Mouse (Mus musculus) stomach, embryonic 16.5 days (tissue): ENCODE results near the gene Foxn3. TPM values are rescaled to one million over a fixed set of nuclear protein-coding genes. Genes with fewer than 3 reads are reported as not detected.

Experiments used
- ATAC-seq: fragments of 200-750 bp; cut with Nextera tagmentation; 2 replicates; pipeline ENCODE4 v1.8.0; 2017; ENCODE audit warnings: moderate number of reproducible peaks, moderate TSS enrichment; ENCODE audit not compliant: insufficient read depth, low FRiP score
- H3K27ac ChIP-seq: fragments of 300-500 bp; sonication (generic); 2 replicates; pipeline ENCODE4 v1.5.1; 2014; ENCODE audit warnings: low read length
- H3K27me3 ChIP-seq: fragments of 300-500 bp; sonication (generic); 2 replicates; pipeline ENCODE4 v1.6.1; 2014; ENCODE audit warnings: low read length, control low read depth, mixed read lengths; ENCODE audit not compliant: control insufficient read depth, insufficient read depth
- H3K36me3 ChIP-seq: fragments of 300-500 bp; sonication (generic); 2 replicates; pipeline ENCODE4 v1.6.1; 2014; ENCODE audit warnings: low read length; ENCODE audit not compliant: control insufficient read depth, insufficient read depth
- H3K4me1 ChIP-seq: fragments of 300-500 bp; sonication (generic); 2 replicates; pipeline ENCODE4 v1.6.1; 2014; ENCODE audit warnings: low read length, control low read depth, mixed read lengths; ENCODE audit not compliant: control insufficient read depth, insufficient read depth
- H3K4me2 ChIP-seq: fragments of 300-500 bp; sonication (generic); 2 replicates; pipeline ENCODE4 v1.6.1; 2014; ENCODE audit warnings: low read depth, low read length, mixed read lengths
- H3K4me3 ChIP-seq: fragments of 300-500 bp; sonication (generic); replicated peaks from 2 replicates; pipeline ENCODE4 v1.5.1; 2014; ENCODE audit warnings: mild to moderate bottlenecking, low read length
- H3K9ac ChIP-seq: fragments of 300-500 bp; sonication (generic); 2 replicates; pipeline ENCODE4 v1.6.1; 2014; ENCODE audit warnings: low read length
- H3K9me3 ChIP-seq: fragments of 300-500 bp; sonication (generic); replicated peaks from 2 replicates; pipeline ENCODE4 v1.6.1; 2016; ENCODE audit warnings: low read length, control low read depth; ENCODE audit not compliant: control insufficient read depth
- WGBS: fragments of 180-500 bp; shearing (Covaris S2); extraction: QIAGEN DNeasy Blood & Tissue Kit; methylation state at CpG from one replicate; pipeline ENCODE4 v1.1.7; 2014; 5-methylcytosine and 5-hydroxymethylcytosine counted together
- polyA plus RNA-seq: library from polyadenylated mRNA; unstranded; fragments of >200 nt; fragmentation: Nextera tagmentation; extraction: Ambion mirVana; gene quantifications from 2 replicates; pipeline ENCODE4 v1.2.1, GENCODE M21; 2015

The Foxn3 gene
- polyA plus RNA-seq, 1 experiment from 2014 or later: 58.3 TPM

- ATAC-seq: no peak
- 73% methylated on average over 4 of the region's 4 CpGs for WGBS
- H3K9me3 ChIP-seq: no peaks in the 10 kb centered on the region
- no peaks in the 10 kb centered on the region for H3K36me3 ChIP-seq
- no peak overlapping the region for H3K9ac ChIP-seq
- H3K27me3 ChIP-seq: no peaks in the 10 kb centered on the region
- H3K4me3 ChIP-seq: no peak overlapping the region
- no peak overlapping the region for H3K4me2 ChIP-seq
- no peak overlapping the region for H3K27ac ChIP-seq
- peaks cover 17% of the 10 kb centered on the region for H3K4me1 ChIP-seq
Measured at GRCm38 (mm10) chr12:99558476-99558875, 4.9 kb downstream of the Foxn3 start.

GRCm38 (mm10) chr12:99557498-99557897 is 5.9 kb downstream of the Foxn3 start:
- Histone ChIP-seq H3K9me3 (no peaks in the 10 kb centered on the region), H3K27me3 (no peaks in the 10 kb centered on the region), H3K27ac (no peak overlapping the region), H3K36me3 (no peaks in the 10 kb centered on the region), H3K4me1 (peaks cover 17% of the 10 kb centered on the region), H3K9ac (no peak overlapping the region), H3K4me3 (no peak overlapping the region), H3K4me2 (no peak overlapping the region)
- 78% methylated on average over 8 of the region's 8 CpGs for WGBS
- no peak for ATAC-seq

GRCm38 (mm10) chr12:99550629-99551028 is 12.8 kb downstream of the Foxn3 start:
- Histone ChIP-seq H3K4me2 (no peak overlapping the region), H3K4me3 (no peak overlapping the region), H3K36me3 (no peaks in the 10 kb centered on the region), H3K27ac (no peak overlapping the region), H3K27me3 (no peaks in the 10 kb centered on the region), H3K4me1 (peaks cover 7% of the 10 kb centered on the region; the same call in 1 of the 2 replicates), H3K9me3 (no peaks in the 10 kb centered on the region), H3K9ac (no peak overlapping the region)
- WGBS: 67% methylated on average over 8 of the region's 8 CpGs
- no peak for ATAC-seq

GRCm38 (mm10) chr12:99549811-99550210 is 13.6 kb downstream of the Foxn3 start:
- Histone ChIP-seq H3K9ac (no peak overlapping the region), H3K36me3 (no peaks in the 10 kb centered on the region), H3K4me2 (no peak overlapping the region), H3K27ac (no peak overlapping the region), H3K9me3 (no peaks in the 10 kb centered on the region), H3K4me1 (peaks cover 8% of the 10 kb centered on the region; the same call in 1 of the 2 replicates), H3K4me3 (no peak overlapping the region), H3K27me3 (no peaks in the 10 kb centered on the region)
- ATAC-seq: no peak
- 91% methylated on average over 10 of the region's 10 CpGs for WGBS

- no peak overlapping the region for H3K27ac ChIP-seq
- H3K27me3 ChIP-seq: no peaks in the 10 kb centered on the region
- no peak overlapping the region for H3K4me3 ChIP-seq
- H3K9me3 ChIP-seq: no peaks in the 10 kb centered on the region; the same call in 1 of the 2 replicates
- H3K9ac ChIP-seq: no peak overlapping the region
- no peak overlapping the region for H3K4me2 ChIP-seq
- H3K36me3 ChIP-seq: no peaks in the 10 kb centered on the region
- ATAC-seq: no peak
- WGBS: 74% methylated on average over 7 of the region's 7 CpGs
- H3K4me1 ChIP-seq: peaks cover 5% of the 10 kb centered on the region; the same call in 1 of the 2 replicates
Measured at GRCm38 (mm10) chr12:99548419-99548818, 15.0 kb downstream of the Foxn3 start.

GRCm38 (mm10) chr12:99547295-99547694 is 16.1 kb downstream of the Foxn3 start:
- no peak overlapping the region for H3K9ac ChIP-seq
- ATAC-seq: no peak
- no peaks in the 10 kb centered on the region for H3K27me3 ChIP-seq
- peaks cover 5% of the 10 kb centered on the region; the same call in 1 of the 2 replicates for H3K4me1 ChIP-seq
- no peak overlapping the region for H3K4me3 ChIP-seq
- no peaks in the 10 kb centered on the region for H3K36me3 ChIP-seq
- no peak overlapping the region for H3K27ac ChIP-seq
- no peaks in the 10 kb centered on the region; the same call in 1 of the 2 replicates for H3K9me3 ChIP-seq
- no peak overlapping the region for H3K4me2 ChIP-seq
- 87% methylated on average over 6 of the region's 6 CpGs for WGBS

- no peak for ATAC-seq
- H3K9ac ChIP-seq: no peak overlapping the region
- 54% methylated on average over 6 of the region's 6 CpGs for WGBS
- peaks cover 5% of the 10 kb centered on the region; the same call in 1 of the 2 replicates for H3K4me1 ChIP-seq
- H3K4me2 ChIP-seq: no peak overlapping the region
- no peaks in the 10 kb centered on the region for H3K36me3 ChIP-seq
- H3K4me3 ChIP-seq: no peak overlapping the region
- no peaks in the 10 kb centered on the region; the same call in 1 of the 2 replicates for H3K9me3 ChIP-seq
- no peaks in the 10 kb centered on the region for H3K27me3 ChIP-seq
- H3K27ac ChIP-seq: no peak overlapping the region
Measured at GRCm38 (mm10) chr12:99545270-99545770, 18.1 kb downstream of the Foxn3 start.

GRCm38 (mm10) chr12:99544262-99545128 is 18.9 kb downstream of the Foxn3 start:
- WGBS: 81% methylated on average over 15 of the region's 15 CpGs
- Histone ChIP-seq H3K4me3 (no peak overlapping the region), H3K27me3 (no peaks in the 10 kb centered on the region), H3K36me3 (no peaks in the 10 kb centered on the region), H3K9ac (no peak overlapping the region), H3K9me3 (no peaks in the 10 kb centered on the region; the same call in 1 of the 2 replicates), H3K4me2 (no peak overlapping the region), H3K27ac (no peak overlapping the region), H3K4me1 (peaks cover 5% of the 10 kb centered on the region; the same call in 1 of the 2 replicates)
- ATAC-seq: no peak
